Mouse (Mus musculus): ENCODE data around the gene Gpr107. TPM values are rescaled to one million over a fixed set of nuclear protein-coding genes. Genes with fewer than 3 reads are reported as not detected.

Gpr107 gene
- polyA plus RNA-seq, 1 experiment from 2014 or later, result 17.3 TPM

DNA sequence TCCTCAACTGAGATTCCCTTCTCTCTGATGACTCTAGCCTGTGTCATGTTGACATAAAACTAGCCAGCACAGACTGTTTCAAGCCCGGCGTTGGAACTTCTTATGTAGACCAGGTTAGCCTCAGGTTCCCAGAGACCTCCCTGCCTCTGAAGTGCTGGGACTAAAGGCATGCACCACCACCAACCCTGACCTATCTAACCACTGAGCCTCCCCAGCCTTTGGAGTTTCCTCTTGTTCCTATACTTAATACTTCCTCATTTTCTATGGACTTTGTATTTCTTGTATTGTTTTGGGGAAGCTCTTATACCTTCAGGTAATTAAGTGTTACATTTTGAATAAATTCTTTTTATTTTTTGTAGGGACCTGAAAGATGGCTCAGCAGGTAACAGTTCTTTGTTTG is 37.9 kb upstream of the Gpr107 start:
- Histone ChIP-seq H3K4me2 (no peak overlapping the region), H3K27me3 (replicated peaks; ENCODE audit: control insufficient read depth, insufficient read depth, low read length) (no peaks in the 10 kb centered on the region), H3K9me3 (ENCODE audit: control insufficient read depth, low read length) (no peaks in the 10 kb centered on the region), H3K4me3 (ENCODE audit: low read depth, low read length) (no peak overlapping the region), H3K4me1 (replicated peaks; ENCODE audit: control insufficient read depth, insufficient read depth, low read length) (peaks cover 44% of the 10 kb centered on the region), H3K27ac (ENCODE audit: low read depth, low read length) (peak overlapping the region; percentile 85), H3K36me3 (ENCODE audit: control insufficient read depth, insufficient read depth, low read length) (no peaks in the 10 kb centered on the region), H3K9ac (ENCODE audit: low read depth, low read length) (no peak overlapping the region)
- WGBS, result 68% methylated on average over 2 of the region's 2 CpGs
- no peak for DNase-seq (ENCODE audit: low spot score)
- ATAC-seq (replicated peaks; ENCODE audit: low FRiP score), result no peak

- peak overlapping the region; percentile 49 for H3K4me2 ChIP-seq
- 0 out of 2 replicates have a peak overlapping the region, but pooled peaks have one; percentile 8 for H3K4me3 ChIP-seq (ENCODE audit: low read depth, low read length)
- ATAC-seq (replicated peaks; ENCODE audit: low FRiP score) (peak; percentile 85), DNase-seq (ENCODE audit: low spot score) (peak; percentile 45)
- peak overlapping the region; percentile 34; the same call in 1 of the 2 replicates for H3K9ac ChIP-seq (ENCODE audit: low read depth, low read length)
- H3K27me3 ChIP-seq (replicated peaks; ENCODE audit: control insufficient read depth, insufficient read depth, low read length), result no peaks in the 10 kb centered on the region
- 20% methylated on average over 10 of the region's 10 CpGs for WGBS
- H3K9me3 ChIP-seq (ENCODE audit: control insufficient read depth, low read length), result no peaks in the 10 kb centered on the region
- peaks cover 37% of the 10 kb centered on the region for H3K4me1 ChIP-seq (replicated peaks; ENCODE audit: control insufficient read depth, insufficient read depth, low read length)
- H3K27ac ChIP-seq (ENCODE audit: low read depth, low read length), result peak overlapping the region; percentile 85
- H3K36me3 ChIP-seq (ENCODE audit: control insufficient read depth, insufficient read depth, low read length), result no peaks in the 10 kb centered on the region
Measured at GRCm38 (mm10) chr2:31115091-31115942, 36.8 kb upstream of the Gpr107 start.

GRCm38 (mm10) chr2:31115943-31116731 is 36.0 kb upstream of the Gpr107 start:
- H3K9ac ChIP-seq (ENCODE audit: low read depth, low read length), result peak overlapping the region; percentile 34; the same call in 1 of the 2 replicates
- 39% methylated on average over 10 of the region's 10 CpGs for WGBS
- no peaks in the 10 kb centered on the region for H3K36me3 ChIP-seq (ENCODE audit: control insufficient read depth, insufficient read depth, low read length)
- H3K4me1 ChIP-seq (replicated peaks; ENCODE audit: control insufficient read depth, insufficient read depth, low read length), result peaks cover 31% of the 10 kb centered on the region
- H3K9me3 ChIP-seq (ENCODE audit: control insufficient read depth, low read length), result no peaks in the 10 kb centered on the region
- no peaks in the 10 kb centered on the region for H3K27me3 ChIP-seq (replicated peaks; ENCODE audit: control insufficient read depth, insufficient read depth, low read length)
- H3K27ac ChIP-seq (ENCODE audit: low read depth, low read length), result peak overlapping the region; percentile 85
- DNase-seq (ENCODE audit: low spot score) (no peak), ATAC-seq (replicated peaks; ENCODE audit: low FRiP score) (0 out of 2 replicates have a peak, but pooled peaks have one; percentile 18)
- H3K4me2 ChIP-seq, result peak overlapping the region; percentile 49
- no peak overlapping the region for H3K4me3 ChIP-seq (ENCODE audit: low read depth, low read length)

GRCm38 (mm10) chr2:31118211-31118610 is 33.9 kb upstream of the Gpr107 start:
- Histone ChIP-seq H3K4me3 (ENCODE audit: low read depth, low read length) (no peak overlapping the region), H3K4me1 (replicated peaks; ENCODE audit: control insufficient read depth, insufficient read depth, low read length) (peaks cover 33% of the 10 kb centered on the region), H3K27ac (ENCODE audit: low read depth, low read length) (no peak overlapping the region), H3K9ac (ENCODE audit: low read depth, low read length) (no peak overlapping the region), H3K27me3 (replicated peaks; ENCODE audit: control insufficient read depth, insufficient read depth, low read length) (no peaks in the 10 kb centered on the region), H3K36me3 (ENCODE audit: control insufficient read depth, insufficient read depth, low read length) (no peaks in the 10 kb centered on the region), H3K4me2 (no peak overlapping the region), H3K9me3 (ENCODE audit: control insufficient read depth, low read length) (no peaks in the 10 kb centered on the region)
- no peak for ATAC-seq (replicated peaks; ENCODE audit: low FRiP score)
- WGBS, result 72% methylated on average over 3 of the region's 3 CpGs
- no peak for DNase-seq (ENCODE audit: low spot score)

- H3K27ac ChIP-seq (ENCODE audit: low read depth, low read length), result no peak overlapping the region
- no peak for DNase-seq (ENCODE audit: low spot score)
- H3K27me3 ChIP-seq (replicated peaks; ENCODE audit: control insufficient read depth, insufficient read depth, low read length), result no peaks in the 10 kb centered on the region
- ATAC-seq (replicated peaks; ENCODE audit: low FRiP score), result no peak
- no peak overlapping the region for H3K4me3 ChIP-seq (ENCODE audit: low read depth, low read length)
- H3K9me3 ChIP-seq (ENCODE audit: control insufficient read depth, low read length), result no peaks in the 10 kb centered on the region
- no peaks in the 10 kb centered on the region for H3K36me3 ChIP-seq (ENCODE audit: control insufficient read depth, insufficient read depth, low read length)
- 77% methylated on average over 10 of the region's 10 CpGs for WGBS
- no peak overlapping the region for H3K4me2 ChIP-seq
- no peak overlapping the region for H3K9ac ChIP-seq (ENCODE audit: low read depth, low read length)
- H3K4me1 ChIP-seq (replicated peaks; ENCODE audit: control insufficient read depth, insufficient read depth, low read length), result peaks cover 33% of the 10 kb centered on the region
Measured at GRCm38 (mm10) chr2:31118639-31119380, 33.3 kb upstream of the Gpr107 start.

DNA sequence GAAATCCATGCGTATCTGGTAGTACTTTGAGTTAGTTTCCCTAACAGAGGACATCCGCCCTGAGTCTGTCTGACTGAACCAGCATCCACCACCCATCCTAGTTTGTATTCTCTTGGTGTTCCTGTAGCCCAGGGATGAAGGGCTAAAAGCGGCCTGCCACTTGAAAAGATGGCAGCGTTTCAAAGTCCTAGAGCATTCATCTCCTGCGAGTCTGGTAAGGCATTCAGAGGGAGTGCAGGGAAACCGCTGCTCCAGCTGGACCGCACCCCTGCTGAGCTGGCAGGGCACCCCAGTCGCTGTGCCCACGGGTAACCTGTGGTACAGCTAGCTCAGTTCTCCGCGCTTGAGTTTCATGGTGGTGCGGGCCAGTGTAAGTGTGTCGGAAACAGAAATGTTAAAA is 32.3 kb upstream of the Gpr107 start:
- no peak for DNase-seq (ENCODE audit: low spot score)
- H3K36me3 ChIP-seq (ENCODE audit: control insufficient read depth, insufficient read depth, low read length), result no peaks in the 10 kb centered on the region
- H3K9me3 ChIP-seq (ENCODE audit: control insufficient read depth, low read length), result no peaks in the 10 kb centered on the region
- WGBS, result 74% methylated on average over 13 of the region's 13 CpGs
- H3K9ac ChIP-seq (ENCODE audit: low read depth, low read length), result 0 out of 2 replicates have a peak overlapping the region, but pooled peaks have one; percentile 12
- H3K4me3 ChIP-seq (ENCODE audit: low read depth, low read length), result no peak overlapping the region
- H3K4me1 ChIP-seq (replicated peaks; ENCODE audit: control insufficient read depth, insufficient read depth, low read length), result peaks cover 39% of the 10 kb centered on the region
- H3K27ac ChIP-seq (ENCODE audit: low read depth, low read length), result 0 out of 2 replicates have a peak overlapping the region, but pooled peaks have one; percentile 13
- H3K4me2 ChIP-seq, result no peak overlapping the region
- H3K27me3 ChIP-seq (replicated peaks; ENCODE audit: control insufficient read depth, insufficient read depth, low read length), result no peaks in the 10 kb centered on the region
- ATAC-seq (replicated peaks; ENCODE audit: low FRiP score), result no peak

GRCm38 (mm10) chr2:31121131-31121693 is 30.9 kb upstream of the Gpr107 start:
- no peaks in the 10 kb centered on the region for H3K36me3 ChIP-seq (ENCODE audit: control insufficient read depth, insufficient read depth, low read length)
- ATAC-seq (replicated peaks; ENCODE audit: low FRiP score), result no peak
- H3K27ac ChIP-seq (ENCODE audit: low read depth, low read length), result no peak overlapping the region
- 80% methylated on average over 7 of the region's 7 CpGs for WGBS
- no peaks in the 10 kb centered on the region for H3K27me3 ChIP-seq (replicated peaks; ENCODE audit: control insufficient read depth, insufficient read depth, low read length)
- no peaks in the 10 kb centered on the region for H3K9me3 ChIP-seq (ENCODE audit: control insufficient read depth, low read length)
- no peak overlapping the region for H3K4me2 ChIP-seq
- DNase-seq (ENCODE audit: low spot score), result no peak
- H3K4me3 ChIP-seq (ENCODE audit: low read depth, low read length), result no peak overlapping the region
- H3K4me1 ChIP-seq (replicated peaks; ENCODE audit: control insufficient read depth, insufficient read depth, low read length), result peaks cover 39% of the 10 kb centered on the region
- H3K9ac ChIP-seq (ENCODE audit: low read depth, low read length), result no peak overlapping the region

DNA sequence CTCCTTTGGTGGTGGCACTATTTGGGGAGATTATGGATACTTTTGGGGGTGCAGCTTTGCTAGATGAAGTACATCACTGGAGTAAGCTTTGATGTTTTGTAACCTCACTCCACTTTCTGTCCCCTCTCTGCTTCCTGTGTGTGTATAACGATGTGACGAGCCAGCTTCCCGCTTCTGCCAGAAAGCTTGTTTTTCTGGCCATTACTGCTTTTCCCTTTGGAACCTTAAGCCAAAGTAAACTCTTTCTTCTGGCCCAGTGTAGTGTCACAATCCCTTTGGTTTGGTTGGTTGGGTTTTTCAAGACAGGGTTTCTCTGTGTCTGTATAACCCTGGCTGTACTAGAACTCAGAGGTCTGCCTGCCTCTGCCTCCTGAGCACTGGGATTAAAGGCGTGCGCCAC is 29.3 kb upstream of the Gpr107 start:
- Histone ChIP-seq H3K27me3 (replicated peaks; ENCODE audit: control insufficient read depth, insufficient read depth, low read length) (no peaks in the 10 kb centered on the region), H3K4me1 (replicated peaks; ENCODE audit: control insufficient read depth, insufficient read depth, low read length) (peaks cover 41% of the 10 kb centered on the region), H3K36me3 (ENCODE audit: control insufficient read depth, insufficient read depth, low read length) (no peaks in the 10 kb centered on the region), H3K9me3 (ENCODE audit: control insufficient read depth, low read length) (no peaks in the 10 kb centered on the region), H3K4me2 (no peak overlapping the region), H3K27ac (ENCODE audit: low read depth, low read length) (peak overlapping the region; percentile 21; the same call in 1 of the 2 replicates), H3K4me3 (ENCODE audit: low read depth, low read length) (no peak overlapping the region), H3K9ac (ENCODE audit: low read depth, low read length) (no peak overlapping the region)
- ATAC-seq (replicated peaks; ENCODE audit: low FRiP score) (no peak), DNase-seq (ENCODE audit: low spot score) (no peak)
- 90% methylated on average over 5 of the region's 5 CpGs for WGBS
